Mouse (Mus musculus) heart, postnatal 0 days (tissue): ENCODE data around the gene Haus2. TPM values are rescaled to one million over a fixed set of nuclear protein-coding genes. Genes with fewer than 3 reads are reported as not detected.

Experiments used
- ATAC-seq: fragments of 200-750 bp; cut with Nextera tagmentation; 2 replicates; pipeline ENCODE4 v1.8.0; 2017; ENCODE audit warnings: low read depth, moderate number of reproducible peaks, moderate library complexity; ENCODE audit not compliant: insufficient read depth
- DNase-seq: peaks from one replicate; pipeline ENCODE4 v3.0.0-alpha.2; 2016; ENCODE audit warnings: low spot score
- H3K27ac ChIP-seq: fragments of 300-500 bp; sonication (generic); 2 replicates; pipeline ENCODE4 v1.5.1; 2014; ENCODE audit warnings: low read depth, mild to moderate bottlenecking
- H3K27me3 ChIP-seq: fragments of 300-500 bp; sonication (generic); 2 replicates; pipeline ENCODE4 v1.6.1; 2014; ENCODE audit warnings: low read length, mixed read lengths; ENCODE audit not compliant: control insufficient read depth, insufficient read depth
- H3K36me3 ChIP-seq: fragments of 300-500 bp; sonication (generic); replicated peaks from 2 replicates; pipeline ENCODE4 v1.6.1; 2014; ENCODE audit warnings: low read length, mixed read lengths; ENCODE audit not compliant: control insufficient read depth, insufficient read depth
- H3K4me1 ChIP-seq: fragments of 300-500 bp; sonication (generic); 2 replicates; pipeline ENCODE4 v1.6.1; 2014; ENCODE audit warnings: antibody characterized with exemption; ENCODE audit not compliant: control insufficient read depth, insufficient read depth
- H3K4me2 ChIP-seq: fragments of 300-500 bp; sonication (generic); 2 replicates; pipeline ENCODE4 v1.6.1; 2014; ENCODE audit warnings: low read depth, mild to moderate bottlenecking, low read length, moderate library complexity
- H3K4me3 ChIP-seq: fragments of 300-500 bp; sonication (generic); 2 replicates; pipeline ENCODE4 v1.5.1; 2014; ENCODE audit warnings: low read depth, low read length
- H3K9ac ChIP-seq: fragments of 300-500 bp; sonication (generic); replicated peaks from 2 replicates; pipeline ENCODE4 v1.6.1; 2014; ENCODE audit warnings: low read depth, low read length, mixed read lengths
- H3K9me3 ChIP-seq: fragments of 300-500 bp; sonication (generic); replicated peaks from 2 replicates; pipeline ENCODE4 v1.6.1; 2016; ENCODE audit warnings: low read length; ENCODE audit not compliant: control insufficient read depth
- CTCF ChIP-seq: IDR thresholded peaks from 2 replicates; pipeline ENCODE4 v1.5.1; 2016; ENCODE audit warnings: antibody characterized with exemption, control low read depth, low read depth
- EP300 ChIP-seq: IDR thresholded peaks from 2 replicates; pipeline ENCODE4 v1.6.1; 2016; ENCODE audit warnings: antibody characterized with exemption, low read depth
- WGBS: fragments of 180-500 bp; shearing (Covaris S2); extraction: QIAGEN DNeasy Blood & Tissue Kit; methylation state at CpG from one replicate; pipeline ENCODE4 v1.1.7; 2014; 5-methylcytosine and 5-hydroxymethylcytosine counted together
- polyA plus RNA-seq: library from polyadenylated mRNA; unstranded; fragments of >200 nt; fragmentation: Nextera tagmentation; extraction: Ambion mirVana; gene quantifications from 2 replicates; pipeline ENCODE4 v1.2.1, GENCODE M21; 2015
- total RNA-seq: library from RNA; depleted of rRNA; stranded (reverse); fragments of >200 nt; gene quantifications from 2 replicates; pipeline ENCODE4 v1.2.3, GENCODE M21; 2014; ENCODE audit warnings: low replicate concordance

Gene Haus2
- total and polyA plus RNA-seq, 2 experiments from 2014 or later, result 18.3 to 22.2 TPM

DNA sequence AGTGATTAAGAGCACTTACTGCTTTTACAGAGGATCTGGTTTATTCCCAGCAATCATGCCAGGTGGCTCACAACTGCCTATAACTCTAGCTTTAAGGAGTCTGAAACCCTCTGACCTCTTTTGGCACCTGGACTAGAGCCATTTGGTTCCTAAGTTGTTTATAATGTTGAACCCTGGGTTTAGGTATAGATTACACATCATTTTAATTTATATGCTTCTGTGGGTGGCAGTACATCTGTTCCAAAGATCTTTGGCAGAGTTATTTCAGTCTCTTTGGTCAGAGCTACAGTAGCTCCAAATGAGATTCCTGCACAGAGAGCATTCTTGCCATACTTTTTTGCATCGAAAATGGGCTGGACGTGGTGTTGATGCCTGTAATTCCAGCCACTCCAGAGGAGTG lies 11.4 kb upstream of the Haus2 start:
- no peak overlapping the region for H3K4me2 ChIP-seq
- ATAC-seq, result no peak
- H3K27me3 ChIP-seq, result no peaks in the 10 kb centered on the region
- no peak overlapping the region for H3K4me3 ChIP-seq
- no peaks in the 10 kb centered on the region for H3K9me3 ChIP-seq
- peaks cover 74% of the 10 kb centered on the region for H3K36me3 ChIP-seq
- no peak overlapping the region for H3K9ac ChIP-seq
- 80% methylated on average over 2 of the region's 2 CpGs for WGBS
- no peaks in the 10 kb centered on the region for H3K4me1 ChIP-seq
- no peak for DNase-seq
- TF ChIP-seq EP300 (no peak), CTCF (no peak)
- no peak overlapping the region for H3K27ac ChIP-seq

DNA sequence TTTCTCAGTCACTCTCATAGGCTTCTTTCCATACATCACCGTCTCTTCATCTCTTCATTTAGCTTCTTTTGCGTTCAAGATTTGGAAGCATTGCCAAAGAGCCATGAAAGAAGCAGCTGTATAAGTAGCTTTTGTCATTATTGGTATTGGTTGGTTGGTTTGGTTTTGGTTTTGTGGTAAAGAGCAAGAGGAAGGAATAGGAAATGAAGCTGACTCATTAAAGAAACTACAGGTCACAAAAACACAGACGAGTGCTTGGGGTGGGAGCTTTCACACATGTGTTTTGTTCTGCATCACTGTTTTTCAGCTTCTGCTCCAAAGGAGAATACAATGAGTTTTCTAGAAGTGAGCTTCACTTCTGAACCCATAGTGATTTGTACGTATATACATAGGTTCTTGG lies 9.7 kb upstream of the Haus2 start:
- no peak for ATAC-seq
- H3K36me3 ChIP-seq, result peaks cover 62% of the 10 kb centered on the region

DNA sequence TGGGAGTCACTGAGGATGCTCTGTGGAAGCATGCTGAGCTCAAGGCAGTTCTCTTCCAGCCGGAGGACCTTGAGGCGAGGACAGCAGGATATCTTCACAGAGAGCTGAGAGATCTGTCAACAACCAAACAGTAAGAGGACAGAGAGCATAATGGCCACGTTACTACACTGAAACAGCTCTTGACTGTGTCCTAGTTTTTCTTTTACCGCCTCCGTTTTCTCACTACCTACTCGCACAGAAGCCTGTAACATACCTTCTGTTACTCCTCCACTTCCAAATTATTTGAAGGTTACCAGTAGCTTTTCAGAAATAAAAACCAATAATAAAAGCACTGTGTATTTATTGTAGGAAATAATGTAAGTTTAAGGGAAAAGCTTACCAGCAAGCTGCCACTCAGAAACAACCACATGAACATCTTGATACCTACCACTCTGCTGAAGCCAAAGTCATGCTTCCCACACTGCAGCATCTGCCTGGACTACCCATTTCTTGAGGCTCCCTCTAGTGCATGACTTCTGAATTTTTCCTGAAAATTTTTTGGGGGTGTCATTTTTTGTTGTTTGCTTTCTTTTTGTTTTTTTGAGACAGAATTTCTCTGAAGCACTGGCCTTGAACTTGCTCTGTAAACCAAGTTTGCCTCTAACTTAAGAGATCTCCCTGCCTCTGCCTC lies 3.0 kb upstream of the Haus2 start:
- peaks cover 5% of the 10 kb centered on the region for H3K4me1 ChIP-seq
- H3K9ac ChIP-seq, result no peak overlapping the region
- H3K9me3 ChIP-seq, result no peaks in the 10 kb centered on the region
- H3K36me3 ChIP-seq, result peaks cover 7% of the 10 kb centered on the region
- peak; percentile 47 for TF ChIP-seq CTCF
- TF ChIP-seq EP300, result no peak
- DNase-seq (no peak), ATAC-seq (no peak)
- H3K4me3 ChIP-seq, result no peak overlapping the region
- H3K27ac ChIP-seq, result no peak overlapping the region
- H3K27me3 ChIP-seq, result no peaks in the 10 kb centered on the region
- H3K4me2 ChIP-seq, result no peak overlapping the region
- WGBS, result 61% methylated on average over 6 of the region's 6 CpGs

More for the DNA sequence above, 9.7 kb upstream of the Haus2 start:
- no peak overlapping the region for H3K9ac ChIP-seq
- DNase-seq, result no peak
- H3K4me3 ChIP-seq, result no peak overlapping the region
- no peak overlapping the region for H3K27ac ChIP-seq
- H3K27me3 ChIP-seq, result no peaks in the 10 kb centered on the region
- H3K4me1 ChIP-seq, result no peaks in the 10 kb centered on the region
- H3K9me3 ChIP-seq, result no peaks in the 10 kb centered on the region
- no peak for TF ChIP-seq CTCF
- TF ChIP-seq EP300, result no peak
- WGBS, result 86% methylated on average over 4 of the region's 4 CpGs
- no peak overlapping the region for H3K4me2 ChIP-seq

DNA sequence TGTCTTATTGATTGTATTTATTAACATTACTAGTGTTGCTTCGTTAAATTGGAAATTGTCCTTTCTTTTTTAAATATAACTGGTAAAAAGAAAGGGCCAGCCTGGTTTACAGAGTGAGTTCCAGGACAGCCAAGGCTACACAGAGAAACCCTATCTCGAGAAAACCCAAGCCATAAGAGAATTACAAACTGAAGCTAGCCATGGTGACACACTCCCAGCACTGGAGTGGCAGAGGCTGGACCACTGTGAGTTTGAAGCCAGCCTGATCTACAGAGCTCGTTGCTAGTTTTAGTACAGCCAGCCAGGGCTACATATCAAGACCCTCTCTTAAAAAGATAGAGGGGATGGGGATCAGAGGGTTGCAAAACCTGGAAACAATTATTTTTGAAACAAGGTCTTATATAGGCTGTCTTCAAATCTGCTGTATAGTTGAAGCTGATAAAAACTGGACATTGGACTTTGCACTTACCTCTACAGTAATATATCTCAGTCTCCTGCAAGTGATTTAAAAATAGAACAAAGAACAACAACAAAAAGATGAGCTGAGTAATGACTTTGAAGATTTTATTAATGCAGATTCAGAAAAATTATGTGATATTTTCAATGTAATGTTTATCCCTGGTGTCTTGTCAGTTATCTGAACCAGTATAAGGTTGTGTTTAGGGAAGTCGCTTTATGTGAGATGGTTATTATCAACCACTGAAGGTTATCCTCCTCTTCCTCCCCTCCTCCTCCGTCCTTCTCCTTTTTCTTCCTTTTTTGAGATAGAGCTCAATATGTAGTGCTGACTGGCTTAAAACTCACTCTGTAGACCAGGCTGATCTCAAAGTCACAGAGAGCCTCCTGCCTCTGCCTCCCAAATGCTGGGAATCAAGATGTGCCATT lies 7.3 kb downstream of the Haus2 start:
- Histone ChIP-seq H3K36me3 (peaks cover 61% of the 10 kb centered on the region), H3K27ac (no peak overlapping the region), H3K9me3 (no peaks in the 10 kb centered on the region), H3K4me1 (no peaks in the 10 kb centered on the region), H3K9ac (no peak overlapping the region), H3K4me2 (no peak overlapping the region), H3K27me3 (no peaks in the 10 kb centered on the region), H3K4me3 (no peak overlapping the region)
- ATAC-seq, result no peak
- WGBS, result 85% methylated on average over 5 of the region's 5 CpGs
- DNase-seq, result no peak
- TF ChIP-seq EP300 (no peak), CTCF (no peak)

DNA sequence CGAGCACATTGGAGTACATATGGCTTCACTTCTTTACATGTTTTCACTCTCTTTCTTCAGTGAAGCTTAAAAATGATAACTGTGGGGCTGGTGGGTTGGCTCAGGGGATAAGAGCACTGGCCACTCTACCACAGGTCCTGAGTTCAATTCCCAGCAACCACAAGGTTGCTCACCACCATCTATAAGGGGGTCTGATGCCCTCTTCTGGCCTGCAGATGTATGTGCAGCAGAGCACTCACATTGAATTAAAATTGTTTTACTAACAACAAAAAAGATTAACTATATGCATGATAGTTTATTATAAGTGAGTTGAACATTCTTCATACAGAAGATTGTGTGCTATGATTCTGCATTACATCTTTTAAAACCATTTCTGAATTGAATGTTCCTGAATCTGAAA lies 10.4 kb downstream of the Haus2 start:
- TF ChIP-seq CTCF, result peak; percentile 14
- TF ChIP-seq EP300, result no peak

More for the DNA sequence above, 10.4 kb downstream of the Haus2 start:
- Histone ChIP-seq H3K4me2 (no peak overlapping the region), H3K27me3 (no peaks in the 10 kb centered on the region), H3K27ac (no peak overlapping the region), H3K9ac (no peak overlapping the region), H3K4me1 (no peaks in the 10 kb centered on the region), H3K36me3 (peaks cover 46% of the 10 kb centered on the region), H3K4me3 (no peak overlapping the region), H3K9me3 (no peaks in the 10 kb centered on the region)
- DNase-seq, result no peak
- WGBS, result 100% methylated on average over 1 of the region's 1 CpGs
- ATAC-seq, result no peak
